Mouse (Mus musculus) neural tube, embryonic 15.5 days (tissue): ENCODE results near the gene Rps12. TPM values are rescaled to one million over a fixed set of nuclear protein-coding genes. Genes with fewer than 3 reads are reported as not detected.
"Not testable (repeated sequence)": the region's sequence is repeated elsewhere in the genome, so short reads cannot be mapped to it uniquely, and the experiment has no call there.

Source experiments
- ATAC-seq: fragments of 200-750 bp; cut with Nextera tagmentation; 2 replicates; pipeline ENCODE4 v1.8.0; 2017; ENCODE audit warnings: mild to moderate bottlenecking, moderate TSS enrichment, moderate library complexity; ENCODE audit not compliant: low FRiP score
- H3K27ac ChIP-seq: fragments of 300-500 bp; sonication (generic); replicated peaks from 2 replicates; pipeline ENCODE4 v1.5.1; 2015; ENCODE audit warnings: mild to moderate bottlenecking, inconsistent platforms
- H3K27me3 ChIP-seq: fragments of 300-500 bp; sonication (generic); replicated peaks from 2 replicates; pipeline ENCODE4 v1.6.1; 2015; ENCODE audit warnings: inconsistent platforms
- H3K36me3 ChIP-seq: fragments of 300-500 bp; sonication (generic); 2 replicates; pipeline ENCODE4 v1.6.1; 2015; ENCODE audit warnings: inconsistent platforms
- H3K4me1 ChIP-seq: fragments of 300-500 bp; sonication (generic); 2 replicates; pipeline ENCODE4 v1.6.1; 2015; ENCODE audit warnings: inconsistent platforms
- H3K4me2 ChIP-seq: fragments of 300-500 bp; sonication (generic); 2 replicates; pipeline ENCODE4 v1.6.1; 2015; ENCODE audit warnings: inconsistent platforms, mild to moderate bottlenecking, moderate library complexity
- H3K4me3 ChIP-seq: fragments of 300-500 bp; sonication (generic); replicated peaks from 2 replicates; pipeline ENCODE4 v1.5.1; 2015; ENCODE audit warnings: mild to moderate bottlenecking, inconsistent platforms
- H3K9ac ChIP-seq: fragments of 300-500 bp; sonication (generic); replicated peaks from 2 replicates; pipeline ENCODE4 v1.6.1; 2015; ENCODE audit warnings: mild to moderate bottlenecking, inconsistent platforms
- H3K9me3 ChIP-seq: fragments of 300-500 bp; sonication (generic); replicated peaks from 2 replicates; pipeline ENCODE4 v1.6.1; 2016; ENCODE audit warnings: inconsistent platforms
- WGBS: fragments of 180-500 bp; shearing (Covaris S2); methylation state at CpG from one replicate; pipeline ENCODE4 v1.1.7; 2015; ENCODE audit warnings: mixed read lengths; 5-methylcytosine and 5-hydroxymethylcytosine counted together
- polyA plus RNA-seq: library from polyadenylated mRNA; unstranded; fragments of >200 nt; fragmentation: Nextera tagmentation; extraction: Ambion mirVana; gene quantifications from 2 replicates; pipeline ENCODE4 v1.2.1, GENCODE M21; 2015

Rps12 gene
- polyA plus RNA-seq, 1 experiment from 2014 or later: 96.4 TPM

DNA sequence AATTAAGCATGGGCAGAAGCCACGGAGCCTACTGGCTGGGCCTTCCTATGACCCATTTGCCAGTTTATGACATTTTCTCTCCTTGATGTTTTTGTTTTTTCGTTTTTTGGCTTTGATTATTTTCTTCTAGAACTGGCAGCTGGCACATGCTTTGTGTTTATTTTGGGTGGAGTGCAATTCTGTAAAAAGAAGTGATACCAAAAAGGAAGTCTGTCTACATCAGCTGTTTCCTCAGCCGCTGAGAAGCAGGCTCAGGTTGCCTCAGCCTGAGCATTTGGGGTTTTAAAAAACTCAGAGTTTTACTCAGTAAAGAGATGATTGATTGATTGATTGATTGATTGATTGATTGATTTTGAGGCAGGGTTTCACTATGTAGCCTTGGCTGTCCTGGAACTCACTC is 15.8 kb upstream of the Rps12 start:
- Histone ChIP-seq H3K36me3 (peaks cover 45% of the 10 kb centered on the region), H3K27ac (no peak overlapping the region), H3K9ac (no peak overlapping the region), H3K4me2 (no peak overlapping the region), H3K4me1 (peaks cover 7% of the 10 kb centered on the region; the same call in 1 of the 2 replicates), H3K4me3 (no peak overlapping the region), H3K27me3 (no peaks in the 10 kb centered on the region), H3K9me3 (no peaks in the 10 kb centered on the region)
- ATAC-seq: no peak
- 73% methylated on average over 3 of the region's 3 CpGs for WGBS

GRCm38 (mm10) chr10:23799933-23800332 is 12.9 kb upstream of the Rps12 start:
- no peak overlapping the region for H3K27ac ChIP-seq
- H3K4me3 ChIP-seq: no peak overlapping the region
- peaks cover 18% of the 10 kb centered on the region for H3K4me1 ChIP-seq
- no peaks in the 10 kb centered on the region for H3K27me3 ChIP-seq
- no peaks in the 10 kb centered on the region for H3K9me3 ChIP-seq
- no peak overlapping the region for H3K9ac ChIP-seq
- peaks cover 31% of the 10 kb centered on the region for H3K36me3 ChIP-seq
- no peak for ATAC-seq
- 13% methylated on average over 3 of the region's 3 CpGs for WGBS
- H3K4me2 ChIP-seq: no peak overlapping the region

GRCm38 (mm10) chr10:23798142-23798541 is 11.1 kb upstream of the Rps12 start:
- Histone ChIP-seq H3K9ac (no peak overlapping the region), H3K9me3 (no peaks in the 10 kb centered on the region), H3K4me2 (peak overlapping the region; percentile 70), H3K4me1 (peaks cover 18% of the 10 kb centered on the region), H3K36me3 (peaks cover 17% of the 10 kb centered on the region), H3K4me3 (peak overlapping the region; percentile 15; the same call in 1 of the 2 replicates), H3K27ac (no peak overlapping the region), H3K27me3 (no peaks in the 10 kb centered on the region)
- 92% methylated on average over 1 of the region's 1 CpGs for WGBS
- no peak for ATAC-seq

DNA sequence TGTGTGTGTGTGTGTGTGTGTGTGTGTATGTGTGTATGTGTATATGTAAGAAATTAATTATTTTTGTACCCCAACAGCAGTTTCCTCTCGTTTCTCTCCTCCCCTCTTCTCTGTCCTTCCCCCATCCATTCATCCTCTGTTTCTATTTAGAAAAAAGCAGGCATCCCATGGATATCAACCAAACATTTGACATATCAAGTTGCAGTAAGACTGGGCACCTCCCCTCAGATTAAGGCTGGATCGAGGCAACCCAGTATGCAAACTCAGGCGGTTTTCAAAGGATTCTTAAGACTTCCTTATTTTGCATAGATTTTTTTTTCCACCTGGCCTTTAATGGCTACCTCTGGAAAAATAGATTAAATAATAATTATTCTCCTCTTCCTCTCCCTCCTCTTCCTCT is 10.5 kb upstream of the Rps12 start:
- peak overlapping the region; percentile 64 for H3K4me3 ChIP-seq
- H3K27ac ChIP-seq: no peak overlapping the region
- no peaks in the 10 kb centered on the region for H3K9me3 ChIP-seq
- 0 out of 2 replicates have a peak, but pooled peaks have one; percentile 19 for ATAC-seq
- H3K9ac ChIP-seq: 0 out of 2 replicates have a peak overlapping the region, but pooled peaks have one; percentile 23
- peaks cover 18% of the 10 kb centered on the region for H3K4me1 ChIP-seq
- peak overlapping the region; percentile 70 for H3K4me2 ChIP-seq
- H3K36me3 ChIP-seq: peaks cover 13% of the 10 kb centered on the region
- H3K27me3 ChIP-seq: no peaks in the 10 kb centered on the region
- 23% methylated on average over 3 of the region's 3 CpGs for WGBS

DNA sequence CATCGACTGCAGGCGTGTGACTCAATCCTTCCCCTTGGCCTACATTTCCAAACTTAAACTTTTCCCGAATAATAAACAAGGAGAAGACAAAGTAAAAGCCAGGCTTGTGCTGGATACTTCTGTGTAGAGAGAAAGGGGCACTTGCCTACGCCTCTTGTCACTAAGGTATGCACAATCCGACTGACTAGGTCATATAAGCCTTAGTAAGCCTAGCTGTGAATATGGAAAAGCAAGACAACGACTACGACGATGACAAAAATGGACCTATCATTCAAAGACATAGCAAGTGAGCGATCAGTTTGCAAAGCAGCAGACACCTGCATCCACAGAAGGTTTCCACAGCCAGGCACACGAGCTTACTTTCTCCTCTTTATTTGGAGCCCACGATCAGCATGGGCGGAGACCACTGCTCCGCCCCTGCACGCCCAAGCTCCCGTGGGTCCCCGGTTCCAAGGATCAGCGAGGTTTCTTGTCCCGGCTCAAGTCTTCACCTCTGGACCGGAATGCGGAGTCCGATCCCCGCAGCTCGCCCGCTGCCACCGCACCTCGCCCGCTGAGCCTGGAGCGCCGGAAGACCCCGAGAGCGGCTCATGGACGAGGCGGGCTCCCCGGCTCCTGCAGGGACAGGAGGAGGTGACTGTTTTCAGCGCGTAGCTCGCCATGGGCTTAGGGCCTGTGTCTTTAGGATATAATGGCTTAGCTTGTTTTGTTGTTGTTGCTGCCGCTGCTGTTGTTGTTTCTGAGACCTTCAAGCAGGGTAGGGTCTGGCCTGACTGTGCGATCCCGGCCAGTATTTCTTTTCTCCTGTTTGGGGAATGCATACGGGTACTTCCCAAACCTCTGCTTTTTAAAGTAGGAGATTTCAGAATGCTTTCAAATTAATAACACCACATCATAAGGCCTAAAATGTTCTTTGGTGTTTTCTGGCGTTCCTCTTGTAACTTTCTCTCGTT is 9.8 kb upstream of the Rps12 start, which contains the start of gene Slc18b1:
Slc18b1 (plus strand) TSS at position 436 of the 953 bp plus-strand sequence.
- 3% methylated on average over 43 of the region's 43 CpGs for WGBS
- ATAC-seq: peak; percentile 85
- peak within 1 kb of the TSS; percentile 70 for H3K4me2 ChIP-seq
- peaks cover 6% of the 10 kb centered on the region; the same call in 1 of the 2 replicates for H3K36me3 ChIP-seq
- H3K27me3 ChIP-seq: no peaks in the 10 kb centered on the region
- H3K9ac ChIP-seq: peak within 1 kb of the TSS; percentile 76
- no peaks in the 10 kb centered on the region for H3K9me3 ChIP-seq
- H3K4me3 ChIP-seq: peak within 1 kb of the TSS; percentile 64
- H3K27ac ChIP-seq: peak within 1 kb of the TSS; percentile 60
- H3K4me1 ChIP-seq: peaks cover 18% of the 10 kb centered on the region

- Histone ChIP-seq H3K36me3 (0 out of 2 replicates have a peak, but pooled peaks cover 6% of the 10 kb centered on the region), H3K9ac (peak overlapping the region; percentile 76; the same call in 1 of the 2 replicates), H3K9me3 (no peaks in the 10 kb centered on the region), H3K4me2 (peak overlapping the region; percentile 70), H3K4me3 (peak overlapping the region; percentile 64), H3K27ac (no peak overlapping the region; the same call in 1 of the 2 replicates), H3K27me3 (no peaks in the 10 kb centered on the region), H3K4me1 (peaks cover 18% of the 10 kb centered on the region)
- ATAC-seq: no peak
- WGBS: 56% methylated on average over 9 of the region's 9 CpGs
Observed at GRCm38 (mm10) chr10:23795871-23796520, 8.9 kb upstream of the Rps12 start.

DNA sequence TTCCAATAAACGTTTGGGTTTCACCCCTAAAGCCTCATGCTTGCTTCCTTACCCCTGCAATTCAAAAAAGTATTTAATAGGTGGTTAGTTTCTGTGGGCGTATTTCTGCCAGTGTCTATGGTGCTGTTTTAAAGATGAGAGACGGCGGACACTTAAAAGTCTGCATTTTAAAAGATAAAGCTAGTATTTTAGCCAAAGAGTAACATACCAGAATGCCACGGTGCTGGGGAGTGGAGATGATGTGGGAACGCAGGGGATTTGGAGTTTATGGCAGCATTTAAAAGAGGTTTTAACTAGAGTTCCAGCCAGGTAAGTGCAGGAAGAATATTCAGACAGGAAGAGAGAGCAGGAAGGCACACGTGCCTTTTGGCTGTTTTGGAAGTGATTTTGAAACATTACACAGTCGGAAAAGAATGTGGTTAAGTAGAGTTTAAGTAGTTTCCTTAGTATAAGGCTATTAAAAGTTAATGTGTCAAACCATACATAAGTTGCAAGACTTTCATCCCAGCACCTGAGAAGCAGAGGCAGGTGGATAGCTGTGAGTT is 1.1 kb upstream of the Rps12 start:
- Histone ChIP-seq H3K4me2 (peak overlapping the region; percentile 71), H3K9ac (peak overlapping the region; percentile 59), H3K27me3 (no peaks in the 10 kb centered on the region), H3K4me3 (peak overlapping the region; percentile 80), H3K4me1 (peaks cover 32% of the 10 kb centered on the region), H3K27ac (peak overlapping the region; percentile 84; the same call in 1 of the 2 replicates), H3K36me3 (peaks cover 17% of the 10 kb centered on the region), H3K9me3 (no peaks in the 10 kb centered on the region)
- WGBS: 10% methylated on average over 8 of the region's 8 CpGs
- ATAC-seq: no peak

DNA sequence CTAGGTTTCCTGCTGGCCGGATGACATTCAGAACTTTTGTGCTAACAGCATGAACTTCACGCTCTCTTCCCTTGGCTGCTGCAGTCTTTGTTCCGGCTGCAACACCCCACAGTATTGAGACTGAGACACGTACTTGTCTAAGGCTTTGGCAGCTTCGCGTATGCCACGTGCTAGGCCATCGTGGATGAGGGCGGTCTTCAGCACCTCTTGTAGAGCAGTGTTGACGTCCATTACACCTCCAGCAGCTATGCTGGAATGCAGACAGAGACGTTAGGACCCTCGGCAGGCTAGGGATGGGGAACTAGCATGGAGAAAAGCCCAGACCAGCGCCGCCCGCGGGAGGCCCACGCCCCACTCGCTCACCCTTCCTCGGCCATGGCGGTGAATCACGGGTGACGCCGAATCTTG is 440 bp downstream of the Rps12 start:
- Histone ChIP-seq H3K27ac (peak overlapping the region; percentile 60; the same call in 1 of the 2 replicates), H3K36me3 (peaks cover 22% of the 10 kb centered on the region), H3K4me3 (peak overlapping the region; percentile 80), H3K4me2 (peak overlapping the region; percentile 83), H3K4me1 (peaks cover 33% of the 10 kb centered on the region), H3K9ac (peak overlapping the region; percentile 93)
- H3K27me3 ChIP-seq, H3K9me3 ChIP-seq: not testable (repeated sequence)
- peak; percentile 62 for ATAC-seq
- under 1% methylated on average over 23 of the region's 23 CpGs for WGBS

DNA sequence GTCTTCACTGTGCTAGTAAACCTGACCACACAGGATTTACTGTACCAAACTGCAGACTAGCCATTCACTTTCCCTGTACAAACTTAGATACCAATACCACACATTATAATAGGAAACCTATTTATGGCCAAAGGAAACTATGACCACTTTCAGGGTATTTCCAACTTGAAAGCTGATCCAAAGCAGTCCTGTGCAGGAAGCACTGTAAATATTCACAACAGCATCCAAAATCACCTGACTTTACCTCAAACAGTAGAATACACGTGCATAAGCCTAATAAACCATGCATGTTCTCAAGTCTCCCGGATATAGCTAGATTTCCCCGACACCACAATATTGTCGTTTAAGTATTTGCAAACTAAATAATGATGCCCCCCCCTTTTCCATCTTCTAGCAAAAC is 1.0 kb downstream of the Rps12 start:
- H3K36me3 ChIP-seq: peaks cover 25% of the 10 kb centered on the region
- H3K9ac ChIP-seq: peak overlapping the region; percentile 93
- no peaks in the 10 kb centered on the region for H3K27me3 ChIP-seq
- WGBS: 1% methylated on average over 4 of the region's 4 CpGs
- no peak for ATAC-seq
- H3K9me3 ChIP-seq: no peaks in the 10 kb centered on the region
- H3K4me2 ChIP-seq: peak overlapping the region; percentile 83
- H3K4me3 ChIP-seq: peak overlapping the region; percentile 80
- H3K4me1 ChIP-seq: peaks cover 33% of the 10 kb centered on the region
- no peak overlapping the region for H3K27ac ChIP-seq

- Histone ChIP-seq H3K36me3 (peaks cover 29% of the 10 kb centered on the region), H3K4me1 (peaks cover 33% of the 10 kb centered on the region), H3K4me3 (peak overlapping the region; percentile 80), H3K4me2 (peak overlapping the region; percentile 83), H3K9ac (peak overlapping the region; percentile 93; the same call in 1 of the 2 replicates)
- H3K27me3 ChIP-seq, ATAC-seq, H3K27ac ChIP-seq, H3K9me3 ChIP-seq: not testable (repeated sequence)
- 37% methylated on average over 7 of the region's 7 CpGs for WGBS
Observed at GRCm38 (mm10) chr10:23785599-23785998, 1.5 kb downstream of the Rps12 start.

DNA sequence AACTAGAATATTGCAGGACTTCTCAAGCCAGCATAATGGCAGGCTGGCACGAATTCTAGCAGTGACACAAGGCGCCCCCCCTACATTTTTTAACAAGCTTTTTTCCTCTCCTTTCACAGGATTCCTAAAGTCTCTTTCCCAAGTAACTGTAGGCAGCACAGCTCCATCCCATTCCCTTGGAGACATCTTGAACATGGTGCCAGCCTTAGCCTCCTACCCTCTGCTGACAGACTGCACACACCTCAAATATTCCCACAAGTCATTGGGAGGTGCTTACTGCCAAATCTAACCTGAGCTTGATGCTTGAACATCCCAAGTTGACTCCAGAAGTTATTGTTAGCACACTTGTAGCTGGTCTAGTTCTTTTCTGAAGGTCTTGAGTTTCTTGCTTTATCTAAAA is 3.0 kb downstream of the Rps12 start:
- no peak for ATAC-seq
- Histone ChIP-seq H3K27ac (no peak overlapping the region), H3K4me2 (no peak overlapping the region), H3K4me1 (peaks cover 33% of the 10 kb centered on the region), H3K27me3 (no peaks in the 10 kb centered on the region), H3K36me3 (peaks cover 31% of the 10 kb centered on the region), H3K9me3 (no peaks in the 10 kb centered on the region), H3K9ac (no peak overlapping the region), H3K4me3 (no peak overlapping the region)
- 33% methylated on average over 2 of the region's 2 CpGs for WGBS
